Mouse (Mus musculus): Measurements from ENCODE around the gene Mrpl27. TPM values are rescaled to one million over a fixed set of nuclear protein-coding genes. Genes with fewer than 3 reads are reported as not detected.

The Mrpl27 gene
- polyA plus RNA-seq, 1 experiment from 2014 or later, result 115 TPM

GRCm38 (mm10) chr11:94701401-94702215 lies 48.0 kb downstream of the Mrpl27 start:
- H3K36me3 ChIP-seq (ENCODE audit: control insufficient read depth, insufficient read depth, low read length), result no peaks in the 10 kb centered on the region
- no peak overlapping the region for H3K27ac ChIP-seq (replicated peaks; ENCODE audit: low read depth, low read length)
- no peaks in the 10 kb centered on the region for H3K4me1 ChIP-seq (ENCODE audit: control insufficient read depth, insufficient read depth, low read length)
- H3K9me3 ChIP-seq (ENCODE audit: control insufficient read depth, low read length), result no peaks in the 10 kb centered on the region
- DNase-seq (no peak), ATAC-seq (ENCODE audit: low FRiP score, low TSS enrichment) (no peak)
- H3K9ac ChIP-seq (replicated peaks; ENCODE audit: low read length), result no peak overlapping the region
- whole genome bisulfite sequencing, result 71% methylated on average over 27 of the region's 27 CpGs
- H3K27me3 ChIP-seq (ENCODE audit: control insufficient read depth, insufficient read depth, low read length), result no peaks in the 10 kb centered on the region
- H3K4me2 ChIP-seq (ENCODE audit: low read length), result no peak overlapping the region
- H3K4me3 ChIP-seq (replicated peaks; ENCODE audit: low read depth, low read length), result no peak overlapping the region

GRCm38 (mm10) chr11:94702216-94702610 lies 48.6 kb downstream of the Mrpl27 start:
- WGBS, result 64% methylated on average over 3 of the region's 3 CpGs

GRCm38 (mm10) chr11:94704020-94704419 lies 50.5 kb downstream of the Mrpl27 start:
- H3K9ac ChIP-seq (replicated peaks; ENCODE audit: low read length), result no peak overlapping the region
- no peaks in the 10 kb centered on the region for H3K9me3 ChIP-seq (ENCODE audit: control insufficient read depth, low read length)
- 44% methylated on average over 7 of the region's 7 CpGs for WGBS
- H3K27ac ChIP-seq (replicated peaks; ENCODE audit: low read depth, low read length), result no peak overlapping the region
- DNase-seq, result no peak
- H3K36me3 ChIP-seq (ENCODE audit: control insufficient read depth, insufficient read depth, low read length), result no peaks in the 10 kb centered on the region
- no peak overlapping the region for H3K4me3 ChIP-seq (replicated peaks; ENCODE audit: low read depth, low read length)
- H3K4me2 ChIP-seq (ENCODE audit: low read length), result no peak overlapping the region
- no peak for ATAC-seq (ENCODE audit: low FRiP score, low TSS enrichment)
- H3K4me1 ChIP-seq (ENCODE audit: control insufficient read depth, insufficient read depth, low read length), result no peaks in the 10 kb centered on the region
- H3K27me3 ChIP-seq (ENCODE audit: control insufficient read depth, insufficient read depth, low read length), result no peaks in the 10 kb centered on the region

More at GRCm38 (mm10) chr11:94702216-94702610, 48.6 kb downstream of the Mrpl27 start:
- DNase-seq (no peak), ATAC-seq (ENCODE audit: low FRiP score, low TSS enrichment) (no peak)
- H3K9me3 ChIP-seq (ENCODE audit: control insufficient read depth, low read length), result no peaks in the 10 kb centered on the region
- no peak overlapping the region for H3K9ac ChIP-seq (replicated peaks; ENCODE audit: low read length)
- no peak overlapping the region for H3K27ac ChIP-seq (replicated peaks; ENCODE audit: low read depth, low read length)
- no peak overlapping the region for H3K4me3 ChIP-seq (replicated peaks; ENCODE audit: low read depth, low read length)
- H3K4me1 ChIP-seq (ENCODE audit: control insufficient read depth, insufficient read depth, low read length), result no peaks in the 10 kb centered on the region
- no peaks in the 10 kb centered on the region for H3K36me3 ChIP-seq (ENCODE audit: control insufficient read depth, insufficient read depth, low read length)
- no peaks in the 10 kb centered on the region for H3K27me3 ChIP-seq (ENCODE audit: control insufficient read depth, insufficient read depth, low read length)
- no peak overlapping the region for H3K4me2 ChIP-seq (ENCODE audit: low read length)

- H3K9me3 ChIP-seq (ENCODE audit: control insufficient read depth, low read length), result no peaks in the 10 kb centered on the region
- DNase-seq (peak; percentile 45), ATAC-seq (ENCODE audit: low FRiP score, low TSS enrichment) (no peak)
- H3K4me3 ChIP-seq (replicated peaks; ENCODE audit: low read depth, low read length), result no peak within 1 kb of the TSS
- H3K4me2 ChIP-seq (ENCODE audit: low read length), result no peak within 1 kb of the TSS
- H3K4me1 ChIP-seq (ENCODE audit: control insufficient read depth, insufficient read depth, low read length), result no peaks in the 10 kb centered on the region
- WGBS, result 58% methylated on average over 5 of the region's 5 CpGs
- no peaks in the 10 kb centered on the region for H3K27me3 ChIP-seq (ENCODE audit: control insufficient read depth, insufficient read depth, low read length)
- no peak within 1 kb of the TSS for H3K27ac ChIP-seq (replicated peaks; ENCODE audit: low read depth, low read length)
- H3K9ac ChIP-seq (replicated peaks; ENCODE audit: low read length), result no peak within 1 kb of the TSS
- no peaks in the 10 kb centered on the region for H3K36me3 ChIP-seq (ENCODE audit: control insufficient read depth, insufficient read depth, low read length)
These were observed 50.9 kb downstream of the Mrpl27 start, which contains the start of gene Gm11541 for GRCm38 (mm10) chr11:94704472-94704871. Gene Gm11541 (minus strand): TSS chr11:94704499.

Other genes with a start within 250 kb of the Mrpl27 start
- gene Cacna1g, start 179.6 kb upstream of the Mrpl27 start, polyA plus RNA-seq (2014; fragmentation: Nextera tagmentation; extraction: Ambion mirVana), result 20.1 and 22.7 TPM in 2 replicates
- gene Spata20, start 167.6 kb upstream of the Mrpl27 start, polyA plus RNA-seq (2014; fragmentation: Nextera tagmentation; extraction: Ambion mirVana), result 0.42 and 0.54 TPM in 2 replicates
- 0.23 and 0.43 TPM in 2 replicates for gene Epn3, start 153.8 kb upstream of the Mrpl27 start, polyA plus RNA-seq (2014; fragmentation: Nextera tagmentation; extraction: Ambion mirVana)
- gene Mycbpap, start 132.0 kb upstream of the Mrpl27 start, polyA plus RNA-seq (2014; fragmentation: Nextera tagmentation; extraction: Ambion mirVana), result 2.1 and 3.3 TPM in 2 replicates
- 5.9 and 8.0 TPM in 2 replicates for gene Rsad1, start 104.5 kb upstream of the Mrpl27 start, polyA plus RNA-seq (2014; fragmentation: Nextera tagmentation; extraction: Ambion mirVana)
- gene Chad, start 88.7 kb upstream of the Mrpl27 start, polyA plus RNA-seq (2014; fragmentation: Nextera tagmentation; extraction: Ambion mirVana), result 0.18 TPM in 1 of 2 replicates, not detected in the other
- gene Acsf2, start 51.9 kb upstream of the Mrpl27 start, polyA plus RNA-seq (2014; fragmentation: Nextera tagmentation; extraction: Ambion mirVana), result 1.1 and 2.0 TPM in 2 replicates
- gene Lrrc59, start 24.0 kb upstream of the Mrpl27 start, polyA plus RNA-seq (2014; fragmentation: Nextera tagmentation; extraction: Ambion mirVana), result 118 and 138 TPM in 2 replicates
- 2.2 and 4.4 TPM in 2 replicates for gene Eme1, start 197 bp downstream of the Mrpl27 start, polyA plus RNA-seq (2014; fragmentation: Nextera tagmentation; extraction: Ambion mirVana)
- gene Xylt2, start 23.7 kb downstream of the Mrpl27 start, polyA plus RNA-seq (2014; fragmentation: Nextera tagmentation; extraction: Ambion mirVana), result 11.0 and 13.0 TPM in 2 replicates
- gene Gm11541, start 50.7 kb downstream of the Mrpl27 start, polyA plus RNA-seq (2014; fragmentation: Nextera tagmentation; extraction: Ambion mirVana), result not detected in 2 replicates
- gene Cdc34b, start 88.0 kb downstream of the Mrpl27 start, polyA plus RNA-seq (2014; fragmentation: Nextera tagmentation; extraction: Ambion mirVana), result 0.24 TPM in 1 of 2 replicates, not detected in the other
- gene Tmem92, start 128.9 kb downstream of the Mrpl27 start, polyA plus RNA-seq (2014; fragmentation: Nextera tagmentation; extraction: Ambion mirVana), result not detected in 2 replicates

Measured in midbrain, embryonic 14.5 days (tissue).